Mouse (Mus musculus): Measurements from ENCODE around the gene Mup9.
"Not testable (repeated sequence)": the region's sequence is repeated elsewhere in the genome, so short reads cannot be mapped to it uniquely, and the experiment has no call there.

Mup9 gene

DNA sequence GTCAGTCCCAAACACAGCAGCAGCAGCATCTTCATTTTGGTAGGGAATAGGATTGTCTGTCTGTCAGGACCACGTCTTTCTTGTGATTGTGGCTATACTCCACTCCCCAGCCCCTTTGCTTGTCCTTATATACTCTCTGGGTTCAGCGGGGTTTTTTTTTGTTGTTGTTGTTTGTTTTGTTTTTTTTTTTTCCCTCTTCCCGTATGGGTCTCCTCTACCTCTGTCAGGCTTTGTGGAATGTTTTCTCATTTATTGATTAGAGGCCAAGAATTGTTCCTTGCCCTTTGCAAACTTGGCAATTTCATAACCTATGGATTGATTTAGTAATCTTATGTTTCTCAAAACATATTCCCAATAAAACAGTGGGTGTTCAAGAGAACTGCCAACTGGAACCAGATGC is at the start of gene Mup9:
Mup9 (minus strand) TSS at position 101 of the 400 bp plus-strand sequence.
- not testable (repeated sequence) for DNase-seq (ENCODE audit: low read depth)

Measured in c-Kit-positive CD71-positive TER-119-negative erythroid progenitor cells, embryonic 14.5 days (primary cell).